Mouse (Mus musculus) ES-E14 (cell line): ENCODE results near the gene Lrg1.

Experiments used
- CHD2 ChIP-seq: IDR thresholded peaks from 2 replicates; pipeline ENCODE4 v1.6.1; 2014; ENCODE audit warnings: mild to moderate bottlenecking, low read depth, low read length, inconsistent platforms
- HCFC1 ChIP-seq: IDR thresholded peaks from 2 replicates; pipeline ENCODE4 v1.6.1; 2012; ENCODE audit warnings: low read length, inconsistent platforms, borderline replicate concordance; ENCODE audit not compliant: insufficient read depth
- MAFK ChIP-seq: IDR thresholded peaks from 2 replicates; pipeline ENCODE4 v1.6.1; 2014; ENCODE audit warnings: mild to moderate bottlenecking, low read depth, low read length, inconsistent platforms; ENCODE audit not compliant: insufficient read depth
- ZC3H11A ChIP-seq: IDR thresholded peaks from 2 replicates; pipeline ENCODE4 v1.6.1; 2012; ENCODE audit warnings: low read depth, mild to moderate bottlenecking, inconsistent platforms, low read length, borderline replicate concordance
- ZNF384 ChIP-seq: IDR thresholded peaks from 2 replicates; pipeline ENCODE4 v1.6.1; 2012; ENCODE audit warnings: low read depth, low read length, inconsistent platforms

DNA sequence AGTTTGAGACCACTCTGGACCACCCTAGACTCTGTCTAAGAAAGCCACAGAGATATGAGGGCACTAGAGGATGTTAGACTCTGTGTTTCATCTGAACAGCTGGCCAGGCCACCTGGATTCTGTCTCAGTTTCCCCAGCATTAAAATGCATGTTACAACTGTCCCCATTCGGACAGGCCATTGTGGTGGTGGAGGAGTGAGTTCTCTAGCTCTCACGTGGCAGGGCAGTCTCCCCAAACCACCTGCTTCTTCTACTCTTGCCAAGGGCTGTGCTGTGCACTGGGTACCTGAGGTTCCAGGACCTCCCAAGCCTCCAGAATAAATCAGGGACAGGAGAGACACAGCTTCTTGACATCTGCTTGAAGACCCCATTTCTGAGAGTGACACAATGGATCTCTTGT, 28.1 kb upstream of the Lrg1 start:
- TF ChIP-seq MAFK (no peak), ZNF384 (no peak), CHD2 (no peak), ZC3H11A (no peak), HCFC1 (no peak)
